Mouse (Mus musculus) lung, embryonic 15.5 days (tissue): ENCODE measurements around the gene Cysrt1. TPM values are rescaled to one million over a fixed set of nuclear protein-coding genes. Genes with fewer than 3 reads are reported as not detected.

Source experiments
- ATAC-seq: fragments of 200-750 bp; cut with Nextera tagmentation; 2 replicates; pipeline ENCODE4 v1.8.0; 2017; ENCODE audit warnings: moderate number of reproducible peaks, borderline replicate concordance; ENCODE audit not compliant: low FRiP score, low TSS enrichment; ENCODE audit errors: extremely low read depth
- H3K27ac ChIP-seq: fragments of 300-500 bp; sonication (generic); 2 replicates; pipeline ENCODE4 v1.5.1; 2015; ENCODE audit warnings: moderate library complexity, mild to moderate bottlenecking, inconsistent platforms
- H3K27me3 ChIP-seq: fragments of 300-500 bp; sonication (generic); 2 replicates; pipeline ENCODE4 v1.6.1; 2015; ENCODE audit warnings: inconsistent platforms
- H3K36me3 ChIP-seq: fragments of 300-500 bp; sonication (generic); 2 replicates; pipeline ENCODE4 v1.6.1; 2015; ENCODE audit warnings: inconsistent platforms
- H3K4me1 ChIP-seq: fragments of 300-500 bp; sonication (generic); 2 replicates; pipeline ENCODE4 v1.6.1; 2015; ENCODE audit warnings: inconsistent platforms
- H3K4me2 ChIP-seq: fragments of 300-500 bp; sonication (generic); 2 replicates; pipeline ENCODE4 v1.6.1; 2015; ENCODE audit warnings: inconsistent platforms, mild to moderate bottlenecking, moderate library complexity
- H3K4me3 ChIP-seq: fragments of 300-500 bp; sonication (generic); 2 replicates; pipeline ENCODE4 v1.5.1; 2015; ENCODE audit warnings: mild to moderate bottlenecking, inconsistent platforms
- H3K9ac ChIP-seq: fragments of 300-500 bp; sonication (generic); 2 replicates; pipeline ENCODE4 v1.6.1; 2015; ENCODE audit warnings: inconsistent platforms
- H3K9me3 ChIP-seq: fragments of 300-500 bp; sonication (generic); 2 replicates; pipeline ENCODE4 v1.6.1; 2016; ENCODE audit warnings: inconsistent platforms
- WGBS: fragments of 180-500 bp; shearing (Covaris S2); methylation state at CpG from one replicate; pipeline ENCODE4 v1.1.7; 2015; 5-methylcytosine and 5-hydroxymethylcytosine counted together
- polyA plus RNA-seq: library from polyadenylated mRNA; unstranded; fragments of >200 nt; fragmentation: Nextera tagmentation; extraction: Ambion mirVana; gene quantifications from 2 replicates; pipeline ENCODE4 v1.2.1, GENCODE M21; 2015

Gene Cysrt1
- polyA plus RNA-seq = 0.19 and 0.35 TPM in 2 replicates

GRCm38 (mm10) chr2:25242101-25242506 is at the start of gene Cysrt1, which contains the start of gene Rnf208:
Gene Cysrt1 (minus strand): TSS chr2:25242452.
Gene Rnf208 (plus strand): TSS chr2:25242255.
- Histone ChIP-seq H3K4me2 (peak within 1 kb of the TSS; percentile 97), H3K4me3 (peak within 1 kb of the TSS; percentile 50), H3K9me3 (no peaks in the 10 kb centered on the region), H3K4me1 (peaks cover 27% of the 10 kb centered on the region), H3K27me3 (peaks cover 25% of the 10 kb centered on the region), H3K36me3 (no peaks in the 10 kb centered on the region), H3K9ac (peak within 1 kb of the TSS; percentile 42), H3K27ac (no peak within 1 kb of the TSS)
- ATAC-seq = no peak
- under 1% methylated on average over 34 of the region's 59 CpGs for WGBS

GRCm38 (mm10) chr2:25291184-25292053 is 49.2 kb upstream of the Cysrt1 start:
- Histone ChIP-seq H3K4me3 (peak overlapping the region; percentile 35; the same call in 1 of the 2 replicates), H3K27me3 (peaks cover 77% of the 10 kb centered on the region), H3K9me3 (no peaks in the 10 kb centered on the region), H3K4me2 (peak overlapping the region; percentile 61), H3K27ac (no peak overlapping the region), H3K4me1 (peaks cover 44% of the 10 kb centered on the region), H3K9ac (no peak overlapping the region; the same call in 1 of the 2 replicates), H3K36me3 (no peaks in the 10 kb centered on the region)
- no peak for ATAC-seq
- 7% methylated on average over 32 of the region's 32 CpGs for WGBS

GRCm38 (mm10) chr2:25290816-25291130 is 48.5 kb upstream of the Cysrt1 start:
- Histone ChIP-seq H3K4me2 (peak overlapping the region; percentile 38), H3K27ac (no peak overlapping the region), H3K4me3 (peak overlapping the region; percentile 35; the same call in 1 of the 2 replicates), H3K9me3 (no peaks in the 10 kb centered on the region), H3K9ac (no peak overlapping the region), H3K36me3 (peaks cover 3% of the 10 kb centered on the region; the same call in 1 of the 2 replicates), H3K27me3 (peaks cover 71% of the 10 kb centered on the region), H3K4me1 (peaks cover 50% of the 10 kb centered on the region)
- WGBS = 4% methylated on average over 18 of the region's 18 CpGs
- ATAC-seq = no peak

GRCm38 (mm10) chr2:25290101-25290815 is 48.0 kb upstream of the Cysrt1 start:
- no peaks in the 10 kb centered on the region for H3K9me3 ChIP-seq
- H3K36me3 ChIP-seq = peaks cover 5% of the 10 kb centered on the region
- peak overlapping the region; percentile 35 for H3K4me3 ChIP-seq
- H3K9ac ChIP-seq = no peak overlapping the region
- H3K27me3 ChIP-seq = peaks cover 66% of the 10 kb centered on the region
- peaks cover 52% of the 10 kb centered on the region for H3K4me1 ChIP-seq
- WGBS = 2% methylated on average over 54 of the region's 54 CpGs
- ATAC-seq = no peak
- peak overlapping the region; percentile 38 for H3K4me2 ChIP-seq
- H3K27ac ChIP-seq = no peak overlapping the region

- Histone ChIP-seq H3K36me3 (peaks cover 12% of the 10 kb centered on the region), H3K4me2 (peak within 1 kb of the TSS; percentile 38), H3K9me3 (no peaks in the 10 kb centered on the region), H3K4me3 (peak within 1 kb of the TSS; percentile 35), H3K27me3 (peaks cover 65% of the 10 kb centered on the region), H3K27ac (no peak within 1 kb of the TSS), H3K9ac (no peak within 1 kb of the TSS), H3K4me1 (peaks cover 52% of the 10 kb centered on the region)
- ATAC-seq = no peak
- 8% methylated on average over 11 of the region's 11 CpGs for WGBS
Measured at GRCm38 (mm10) chr2:25289651-25290050, 47.4 kb upstream of the Cysrt1 start, which contains the start of gene Lrrc26. Gene Lrrc26 (plus strand): TSS chr2:25289915.

GRCm38 (mm10) chr2:25288734-25289345 is 46.6 kb upstream of the Cysrt1 start:
- Histone ChIP-seq H3K27me3 (peaks cover 61% of the 10 kb centered on the region), H3K36me3 (peaks cover 20% of the 10 kb centered on the region), H3K9ac (no peak overlapping the region), H3K9me3 (no peaks in the 10 kb centered on the region), H3K4me3 (no peak overlapping the region), H3K27ac (no peak overlapping the region), H3K4me2 (no peak overlapping the region), H3K4me1 (peaks cover 52% of the 10 kb centered on the region)
- 80% methylated on average over 7 of the region's 7 CpGs for WGBS
- no peak for ATAC-seq

- peaks cover 27% of the 10 kb centered on the region for H3K36me3 ChIP-seq
- no peak within 1 kb of the TSS for H3K9ac ChIP-seq
- peaks cover 53% of the 10 kb centered on the region for H3K27me3 ChIP-seq
- H3K27ac ChIP-seq = peak within 1 kb of the TSS; percentile 79
- no peak for ATAC-seq
- 78% methylated on average over 6 of the region's 6 CpGs for WGBS
- peak within 1 kb of the TSS; percentile 27; the same call in 1 of the 2 replicates for H3K4me2 ChIP-seq
- H3K4me3 ChIP-seq = no peak within 1 kb of the TSS
- peaks cover 52% of the 10 kb centered on the region for H3K4me1 ChIP-seq
- H3K9me3 ChIP-seq = no peaks in the 10 kb centered on the region
Measured at GRCm38 (mm10) chr2:25287927-25288649, 45.8 kb upstream of the Cysrt1 start, which contains the start of gene Tmem210. Gene Tmem210 (plus strand): TSS chr2:25288145.

GRCm38 (mm10) chr2:25286837-25287636 is 44.8 kb upstream of the Cysrt1 start:
- peak; percentile 24; the same call in 1 of the 2 replicates for ATAC-seq
- WGBS = 42% methylated on average over 7 of the region's 7 CpGs
- peaks cover 44% of the 10 kb centered on the region for H3K4me1 ChIP-seq
- no peaks in the 10 kb centered on the region for H3K9me3 ChIP-seq
- peaks cover 43% of the 10 kb centered on the region for H3K27me3 ChIP-seq
- peaks cover 38% of the 10 kb centered on the region for H3K36me3 ChIP-seq
- H3K4me3 ChIP-seq = no peak overlapping the region
- peak overlapping the region; percentile 27; the same call in 1 of the 2 replicates for H3K4me2 ChIP-seq
- H3K9ac ChIP-seq = no peak overlapping the region
- H3K27ac ChIP-seq = peak overlapping the region; percentile 79

GRCm38 (mm10) chr2:25286314-25286713 is 44.1 kb upstream of the Cysrt1 start:
- H3K36me3 ChIP-seq = peaks cover 42% of the 10 kb centered on the region
- H3K9me3 ChIP-seq = no peaks in the 10 kb centered on the region
- H3K4me3 ChIP-seq = no peak overlapping the region
- peaks cover 35% of the 10 kb centered on the region for H3K27me3 ChIP-seq
- peak overlapping the region; percentile 79 for H3K27ac ChIP-seq
- no peak overlapping the region for H3K9ac ChIP-seq
- 58% methylated on average over 1 of the region's 1 CpGs for WGBS
- peaks cover 42% of the 10 kb centered on the region for H3K4me1 ChIP-seq
- H3K4me2 ChIP-seq = 0 out of 2 replicates have a peak overlapping the region, but pooled peaks have one; percentile 16
- ATAC-seq = no peak

GRCm38 (mm10) chr2:25285551-25285950 is 43.3 kb upstream of the Cysrt1 start:
- peaks cover 28% of the 10 kb centered on the region for H3K27me3 ChIP-seq
- H3K9me3 ChIP-seq = no peaks in the 10 kb centered on the region
- H3K4me2 ChIP-seq = no peak overlapping the region
- H3K4me1 ChIP-seq = peaks cover 36% of the 10 kb centered on the region; the same call in 1 of the 2 replicates
- H3K4me3 ChIP-seq = no peak overlapping the region
- H3K27ac ChIP-seq = peak overlapping the region; percentile 79; the same call in 1 of the 2 replicates
- ATAC-seq = no peak
- H3K36me3 ChIP-seq = peaks cover 50% of the 10 kb centered on the region
- H3K9ac ChIP-seq = no peak overlapping the region
- WGBS = 80% methylated on average over 2 of the region's 2 CpGs
